Mouse (Mus musculus): ENCODE measurements around the gene Bmper.

Gene Bmper

GRCm38 (mm10) chr9:23377831-23378730, 155.2 kb downstream of the Bmper start:
- no peak for DNase-seq

- no peak for DNase-seq
Observed at GRCm38 (mm10) chr9:23378731-23379170, 155.9 kb downstream of the Bmper start.

- no peak for DNase-seq
Observed at GRCm38 (mm10) chr9:23380171-23380835, 157.4 kb downstream of the Bmper start.

GRCm38 (mm10) chr9:23383291-23383690, 160.4 kb downstream of the Bmper start:
- DNase-seq, result peak; percentile 5

- no peak for DNase-seq
Observed at GRCm38 (mm10) chr9:23383837-23384236, 161.0 kb downstream of the Bmper start.

GRCm38 (mm10) chr9:23384880-23385279, 162.0 kb downstream of the Bmper start:
- no peak for DNase-seq

GRCm38 (mm10) chr9:23386201-23386600, 163.3 kb downstream of the Bmper start:
- no peak for DNase-seq

- no peak for DNase-seq
Observed at GRCm38 (mm10) chr9:23390118-23390517, 167.2 kb downstream of the Bmper start.

- peak; percentile 7 for DNase-seq
Observed at GRCm38 (mm10) chr9:23394652-23395317, 171.9 kb downstream of the Bmper start.

GRCm38 (mm10) chr9:23396186-23396585, 173.3 kb downstream of the Bmper start:
- no peak for DNase-seq

GRCm38 (mm10) chr9:23397876-23398275, 175.0 kb downstream of the Bmper start:
- DNase-seq, result no peak

GRCm38 (mm10) chr9:23399638-23400284, 176.9 kb downstream of the Bmper start:
- DNase-seq, result no peak

- DNase-seq, result no peak
Observed at GRCm38 (mm10) chr9:23407416-23407815, 184.5 kb downstream of the Bmper start.

- no peak for DNase-seq
Observed at GRCm38 (mm10) chr9:23407935-23408781, 185.3 kb downstream of the Bmper start.

- no peak for DNase-seq
Observed at GRCm38 (mm10) chr9:23410567-23410966, 187.7 kb downstream of the Bmper start.

- no peak for DNase-seq
Observed at GRCm38 (mm10) chr9:23412956-23413355, 190.1 kb downstream of the Bmper start.

GRCm38 (mm10) chr9:23419107-23419506, 196.2 kb downstream of the Bmper start:
- DNase-seq, result no peak

GRCm38 (mm10) chr9:23423748-23424147, 200.9 kb downstream of the Bmper start:
- no peak for DNase-seq

- no peak for DNase-seq
Observed at GRCm38 (mm10) chr9:23432631-23433030, 209.8 kb downstream of the Bmper start.

GRCm38 (mm10) chr9:23433238-23433637, 210.4 kb downstream of the Bmper start:
- no peak for DNase-seq

- no peak for DNase-seq
Observed at GRCm38 (mm10) chr9:23436751-23437150, 213.9 kb downstream of the Bmper start.

GRCm38 (mm10) chr9:23438662-23439061, 215.8 kb downstream of the Bmper start:
- no peak for DNase-seq
